Mouse (Mus musculus) stomach, embryonic 14.5 days (tissue): ENCODE results near the gene Mrpl2. TPM values are rescaled to one million over a fixed set of nuclear protein-coding genes. Genes with fewer than 3 reads are reported as not detected.

ENCODE experiments used
- ATAC-seq: fragments of 200-750 bp; cut with Nextera tagmentation; 2 replicates; pipeline ENCODE4 v1.8.0; 2017; ENCODE audit warnings: low read depth, moderate TSS enrichment; ENCODE audit not compliant: insufficient number of reproducible peaks, insufficient read depth, low FRiP score
- H3K27ac ChIP-seq: fragments of 300-500 bp; sonication (generic); 2 replicates; pipeline ENCODE4 v1.5.1; 2014; ENCODE audit warnings: mild to moderate bottlenecking, low read length, moderate library complexity, mixed read lengths
- H3K27me3 ChIP-seq: fragments of 300-500 bp; sonication (generic); 2 replicates; pipeline ENCODE4 v1.6.1; 2014; ENCODE audit warnings: low read length, control low read depth, mixed read lengths; ENCODE audit not compliant: control insufficient read depth, insufficient read depth
- H3K36me3 ChIP-seq: fragments of 300-500 bp; sonication (generic); 2 replicates; pipeline ENCODE4 v1.6.1; 2014; ENCODE audit warnings: mild to moderate bottlenecking, control low read depth, low read length, moderate library complexity, mixed read lengths; ENCODE audit not compliant: control insufficient read depth, insufficient read depth
- H3K4me1 ChIP-seq: fragments of 300-500 bp; sonication (generic); 2 replicates; pipeline ENCODE4 v1.6.1; 2014; ENCODE audit warnings: low read length, control low read depth, mixed read lengths; ENCODE audit not compliant: control insufficient read depth, insufficient read depth
- H3K4me2 ChIP-seq: fragments of 300-500 bp; sonication (generic); replicated peaks from 2 replicates; pipeline ENCODE4 v1.6.1; 2014; ENCODE audit warnings: low read depth, low read length, control low read depth
- H3K4me3 ChIP-seq: fragments of 300-500 bp; sonication (generic); 2 replicates; pipeline ENCODE4 v1.5.1; 2014; ENCODE audit warnings: low read depth, low read length, control low read depth
- H3K9ac ChIP-seq: fragments of 300-500 bp; sonication (generic); replicated peaks from 2 replicates; pipeline ENCODE4 v1.6.1; 2014; ENCODE audit warnings: low read depth, mild to moderate bottlenecking, control low read depth, low read length, moderate library complexity, mixed read lengths
- H3K9me3 ChIP-seq: fragments of 300-500 bp; sonication (generic); 2 replicates; pipeline ENCODE4 v1.6.1; 2016; ENCODE audit warnings: low read depth, low read length, control low read depth; ENCODE audit not compliant: control insufficient read depth
- WGBS: fragments of 180-500 bp; shearing (Covaris S2); extraction: QIAGEN DNeasy Blood & Tissue Kit; methylation state at CpG from one replicate; pipeline ENCODE4 v1.1.7; 2014; 5-methylcytosine and 5-hydroxymethylcytosine counted together
- polyA plus RNA-seq: library from polyadenylated mRNA; unstranded; fragments of >200 nt; fragmentation: Nextera tagmentation; extraction: Ambion mirVana; gene quantifications from 2 replicates; pipeline ENCODE4 v1.2.1, GENCODE M21; 2014

The Mrpl2 gene
- polyA plus RNA-seq, 1 experiment from 2014 or later: 104 TPM

DNA sequence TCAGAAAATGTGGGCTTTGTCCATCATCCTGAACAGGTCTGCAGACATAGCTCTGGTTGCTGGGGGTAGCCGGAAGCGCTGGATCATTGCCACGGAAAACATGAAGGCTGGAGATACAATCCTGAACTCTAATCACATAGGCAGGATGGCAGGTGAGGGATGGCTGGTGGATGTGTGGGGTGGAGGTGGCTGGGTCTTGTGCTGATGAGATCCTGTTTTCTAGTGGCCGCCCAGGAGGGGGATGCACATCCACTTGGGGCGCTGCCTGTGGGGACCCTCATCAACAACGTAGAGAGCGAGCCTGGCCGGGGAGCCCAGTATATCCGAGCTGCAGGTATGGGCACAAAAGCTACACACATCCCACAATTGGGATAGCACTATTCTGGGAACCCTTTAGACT is 2.4 kb downstream of the Mrpl2 start:
- ATAC-seq: no peak
- Histone ChIP-seq H3K36me3 (peaks cover 23% of the 10 kb centered on the region), H3K27me3 (no peaks in the 10 kb centered on the region), H3K27ac (no peak overlapping the region), H3K9ac (no peak overlapping the region), H3K9me3 (no peaks in the 10 kb centered on the region), H3K4me3 (no peak overlapping the region), H3K4me1 (peaks cover 44% of the 10 kb centered on the region), H3K4me2 (no peak overlapping the region)
- 91% methylated on average over 9 of the region's 9 CpGs for WGBS

DNA sequence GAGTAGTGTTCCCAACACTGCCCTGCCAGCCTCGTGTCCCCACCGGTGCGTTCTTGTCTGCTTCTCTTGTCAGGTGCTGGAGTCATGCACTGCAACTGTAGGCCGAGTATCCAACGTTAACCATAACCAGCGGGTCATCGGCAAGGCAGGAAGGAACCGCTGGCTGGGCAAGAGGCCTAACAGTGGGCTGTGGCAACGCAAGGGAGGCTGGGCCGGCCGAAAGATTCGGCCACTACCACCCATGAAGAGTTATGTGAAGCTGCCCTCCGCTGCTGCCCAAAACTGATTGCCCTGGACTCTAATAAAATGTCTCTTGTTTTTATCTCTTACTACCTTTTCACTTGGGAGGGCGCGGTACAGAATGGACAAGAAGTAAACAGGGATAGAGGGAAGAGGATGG is 3.8 kb downstream of the Mrpl2 start:
- Histone ChIP-seq H3K27ac (peak overlapping the region; percentile 86), H3K27me3 (no peaks in the 10 kb centered on the region), H3K9ac (peak overlapping the region; percentile 86; the same call in 1 of the 2 replicates), H3K4me3 (peak overlapping the region; percentile 83), H3K4me1 (peaks cover 37% of the 10 kb centered on the region), H3K36me3 (peaks cover 36% of the 10 kb centered on the region), H3K9me3 (no peaks in the 10 kb centered on the region), H3K4me2 (peak overlapping the region; percentile 75)
- ATAC-seq: no peak
- 26% methylated on average over 15 of the region's 15 CpGs for WGBS

DNA sequence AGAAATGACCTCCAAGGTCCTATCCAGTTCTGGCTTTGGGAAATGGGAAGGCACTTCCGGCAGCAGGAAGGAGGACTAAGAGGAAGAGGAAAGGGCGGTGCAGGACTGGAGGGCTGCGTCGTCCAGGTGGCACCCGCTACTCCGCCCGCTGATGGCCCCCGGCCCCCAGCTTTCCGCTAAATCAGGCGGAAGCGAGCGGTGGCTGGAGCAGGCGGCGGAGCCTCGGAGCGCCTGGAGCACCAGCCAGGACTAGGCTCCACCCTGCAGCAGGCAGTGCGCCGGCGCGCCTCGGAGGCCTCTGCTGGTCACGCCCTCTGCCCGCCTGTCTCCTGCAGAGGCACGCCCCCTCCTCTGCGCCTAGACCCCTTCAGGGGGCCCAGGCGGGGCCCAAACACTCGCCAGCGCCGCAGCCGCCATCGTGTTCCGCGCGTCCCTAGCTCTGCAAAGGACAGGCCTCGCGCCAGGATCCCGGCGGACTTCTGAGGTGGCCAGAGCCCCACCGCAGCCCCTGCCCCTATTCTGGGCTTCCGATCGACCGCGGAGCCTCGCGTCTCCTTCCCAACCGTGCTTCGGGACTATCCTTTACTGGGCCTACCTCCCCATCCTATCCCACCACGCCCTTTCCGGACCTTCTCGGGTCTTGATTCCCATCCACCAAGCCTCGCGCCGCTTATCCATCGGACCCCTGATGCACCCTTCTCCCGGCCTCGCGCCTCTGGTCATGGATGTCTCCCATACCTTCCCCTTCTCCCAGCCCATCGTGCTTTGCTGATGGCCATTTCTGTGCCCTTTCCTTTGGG is 4.4 kb downstream of the Mrpl2 start, which contains the start of gene Cul7:
Cul7 (plus strand) TSS at position 106 of the 800 bp plus-strand sequence.
- Histone ChIP-seq H3K9ac (peak within 1 kb of the TSS; percentile 86), H3K27me3 (no peaks in the 10 kb centered on the region), H3K9me3 (no peaks in the 10 kb centered on the region), H3K4me1 (peaks cover 33% of the 10 kb centered on the region), H3K27ac (peak within 1 kb of the TSS; percentile 86), H3K36me3 (peaks cover 39% of the 10 kb centered on the region), H3K4me3 (peak within 1 kb of the TSS; percentile 83), H3K4me2 (peak within 1 kb of the TSS; percentile 75)
- under 1% methylated on average over 54 of the region's 58 CpGs for WGBS
- peak; percentile 94 for ATAC-seq

DNA sequence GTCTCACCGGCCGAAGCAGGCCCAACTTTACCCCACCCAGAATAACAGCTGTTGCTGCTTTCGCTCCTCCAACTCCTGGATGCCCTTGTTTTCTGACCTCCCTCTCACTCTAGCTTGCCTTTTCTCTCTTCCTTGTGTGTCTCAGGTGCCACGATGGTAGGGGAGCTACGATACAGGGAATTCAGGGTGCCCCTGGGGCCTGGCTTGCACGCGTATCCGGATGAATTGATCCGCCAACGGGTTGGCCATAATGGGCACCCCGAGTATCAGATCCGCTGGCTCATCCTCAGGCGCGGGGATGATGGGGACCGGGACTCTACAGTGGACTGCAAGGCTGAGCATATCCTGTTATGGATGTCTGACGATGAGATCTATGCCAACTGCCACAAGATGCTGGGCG is 5.3 kb downstream of the Mrpl2 start:
- no peaks in the 10 kb centered on the region for H3K27me3 ChIP-seq
- H3K36me3 ChIP-seq: peaks cover 48% of the 10 kb centered on the region
- H3K27ac ChIP-seq: peak overlapping the region; percentile 86
- H3K9me3 ChIP-seq: no peaks in the 10 kb centered on the region
- peaks cover 33% of the 10 kb centered on the region for H3K4me1 ChIP-seq
- H3K4me3 ChIP-seq: peak overlapping the region; percentile 83
- ATAC-seq: no peak
- H3K9ac ChIP-seq: peak overlapping the region; percentile 86
- WGBS: 72% methylated on average over 17 of the region's 17 CpGs
- peak overlapping the region; percentile 75 for H3K4me2 ChIP-seq

DNA sequence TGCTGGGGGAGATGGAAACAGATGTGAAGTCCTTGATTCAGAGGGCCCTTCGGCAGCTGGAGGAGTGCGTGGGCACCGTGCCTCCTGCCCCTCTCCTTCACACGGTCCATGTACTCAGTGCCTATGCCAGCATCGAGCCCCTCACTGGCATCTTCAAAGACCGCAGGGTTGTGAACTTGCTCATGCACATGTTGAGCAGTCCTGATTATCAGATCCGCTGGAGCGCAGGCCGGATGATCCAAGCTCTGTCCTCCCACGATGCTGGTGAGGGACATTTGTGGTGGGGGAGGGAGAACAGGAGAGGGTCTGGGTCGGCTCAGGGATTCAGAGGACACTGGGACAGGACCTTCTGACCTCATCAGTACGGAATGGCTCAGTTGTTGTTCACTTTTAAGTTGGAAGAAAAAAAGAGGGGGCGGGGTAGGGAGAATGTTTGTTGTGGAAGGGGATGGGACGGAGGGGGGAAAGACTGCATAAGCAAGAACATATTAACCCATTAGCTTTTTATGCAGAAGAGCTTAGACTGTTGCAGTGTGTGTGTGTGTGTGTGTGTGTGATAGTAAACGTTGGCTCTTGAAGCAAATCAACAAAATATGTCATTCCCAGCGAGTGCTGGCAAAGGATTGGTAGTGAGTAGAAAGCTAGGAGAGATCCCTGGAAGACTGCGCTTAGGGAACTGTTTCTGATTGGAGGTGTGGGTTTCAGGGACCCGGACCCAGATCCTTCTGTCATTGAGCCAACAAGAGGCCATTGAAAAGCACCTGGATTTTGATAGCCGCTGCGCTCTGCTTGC is 5.9 kb downstream of the Mrpl2 start:
- H3K4me3 ChIP-seq: peak overlapping the region; percentile 83
- peaks cover 28% of the 10 kb centered on the region for H3K4me1 ChIP-seq
- H3K4me2 ChIP-seq: peak overlapping the region; percentile 75
- H3K36me3 ChIP-seq: peaks cover 54% of the 10 kb centered on the region
- peak overlapping the region; percentile 86 for H3K9ac ChIP-seq
- ATAC-seq: no peak
- no peak overlapping the region for H3K27ac ChIP-seq
- H3K27me3 ChIP-seq: no peaks in the 10 kb centered on the region
- no peaks in the 10 kb centered on the region for H3K9me3 ChIP-seq
- WGBS: 70% methylated on average over 20 of the region's 20 CpGs

DNA sequence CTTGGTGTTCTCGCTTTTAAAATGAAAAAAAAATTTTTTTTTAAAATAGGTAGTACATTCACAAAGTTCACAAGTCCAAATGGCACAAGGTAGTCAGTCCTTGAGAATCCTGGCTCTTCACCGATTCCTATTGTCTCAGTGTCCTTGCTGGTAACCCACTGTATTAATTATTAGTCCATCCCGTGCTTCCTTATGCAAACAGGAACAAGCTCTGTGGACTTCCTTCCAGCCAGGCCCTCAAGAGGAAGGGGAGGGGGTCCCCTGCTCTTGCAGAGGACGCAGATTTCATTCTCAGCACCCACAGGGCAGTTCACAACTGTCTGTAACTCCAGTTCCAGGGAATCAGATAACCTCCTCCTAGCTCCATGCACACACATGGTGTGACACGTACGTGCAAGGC is 10.0 kb downstream of the Mrpl2 start:
- Histone ChIP-seq H3K4me1 (peaks cover 18% of the 10 kb centered on the region), H3K4me2 (no peak overlapping the region), H3K27me3 (no peaks in the 10 kb centered on the region), H3K9ac (no peak overlapping the region), H3K9me3 (no peaks in the 10 kb centered on the region), H3K4me3 (no peak overlapping the region), H3K27ac (no peak overlapping the region), H3K36me3 (peaks cover 87% of the 10 kb centered on the region)
- ATAC-seq: no peak
- WGBS: 74% methylated on average over 6 of the region's 6 CpGs

DNA sequence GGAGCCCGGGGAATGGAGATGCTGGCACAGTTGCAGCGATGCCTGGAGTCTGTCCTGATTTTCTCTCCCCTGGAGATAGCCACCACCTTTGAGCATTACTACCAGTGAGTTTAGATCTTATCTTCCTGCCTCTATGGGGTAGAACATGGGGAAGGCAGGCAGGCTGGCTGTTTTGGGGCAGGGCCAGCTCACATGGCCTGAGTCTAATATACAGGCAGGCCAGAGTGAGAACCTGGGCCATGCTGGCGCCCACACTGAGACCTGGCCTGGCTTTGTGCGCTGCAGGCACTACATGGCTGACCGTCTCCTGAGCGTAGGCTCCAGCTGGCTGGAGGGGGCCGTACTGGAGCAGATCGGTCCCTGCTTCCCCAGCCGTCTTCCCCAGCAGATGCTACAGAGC is 15.3 kb downstream of the Mrpl2 start:
- Histone ChIP-seq H3K4me1 (no peaks in the 10 kb centered on the region), H3K9me3 (no peaks in the 10 kb centered on the region), H3K27me3 (no peaks in the 10 kb centered on the region), H3K9ac (no peak overlapping the region), H3K27ac (no peak overlapping the region), H3K4me3 (no peak overlapping the region), H3K4me2 (no peak overlapping the region), H3K36me3 (peaks cover 85% of the 10 kb centered on the region)
- ATAC-seq: no peak
- 96% methylated on average over 9 of the region's 9 CpGs for WGBS

DNA sequence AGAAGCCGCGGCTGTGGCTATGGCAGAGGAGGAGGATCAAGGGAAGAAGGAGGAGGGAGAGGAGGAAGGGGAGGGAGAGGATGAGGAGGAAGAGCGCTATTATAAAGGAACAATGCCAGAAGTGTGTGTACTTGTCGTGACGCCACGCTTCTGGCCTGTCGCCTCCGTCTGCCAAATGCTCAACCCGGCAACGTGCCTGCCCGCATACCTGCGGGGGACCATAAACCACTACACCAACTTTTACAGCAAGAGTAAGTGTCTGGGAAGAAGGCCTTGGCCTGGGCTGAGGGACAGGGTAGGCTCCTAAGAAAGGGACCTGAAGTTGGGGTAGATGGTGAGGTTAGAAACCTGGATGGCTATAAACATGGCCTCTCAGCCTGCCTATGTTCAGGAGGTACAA is 16.0 kb downstream of the Mrpl2 start:
- Histone ChIP-seq H3K9me3 (no peaks in the 10 kb centered on the region), H3K9ac (no peak overlapping the region), H3K27ac (no peak overlapping the region), H3K4me2 (no peak overlapping the region), H3K4me3 (no peak overlapping the region), H3K36me3 (peaks cover 79% of the 10 kb centered on the region), H3K4me1 (no peaks in the 10 kb centered on the region), H3K27me3 (no peaks in the 10 kb centered on the region)
- no peak for ATAC-seq
- WGBS: 95% methylated on average over 12 of the region's 12 CpGs
